Mouse (Mus musculus): ENCODE results near the gene Galnt11.

DNA sequence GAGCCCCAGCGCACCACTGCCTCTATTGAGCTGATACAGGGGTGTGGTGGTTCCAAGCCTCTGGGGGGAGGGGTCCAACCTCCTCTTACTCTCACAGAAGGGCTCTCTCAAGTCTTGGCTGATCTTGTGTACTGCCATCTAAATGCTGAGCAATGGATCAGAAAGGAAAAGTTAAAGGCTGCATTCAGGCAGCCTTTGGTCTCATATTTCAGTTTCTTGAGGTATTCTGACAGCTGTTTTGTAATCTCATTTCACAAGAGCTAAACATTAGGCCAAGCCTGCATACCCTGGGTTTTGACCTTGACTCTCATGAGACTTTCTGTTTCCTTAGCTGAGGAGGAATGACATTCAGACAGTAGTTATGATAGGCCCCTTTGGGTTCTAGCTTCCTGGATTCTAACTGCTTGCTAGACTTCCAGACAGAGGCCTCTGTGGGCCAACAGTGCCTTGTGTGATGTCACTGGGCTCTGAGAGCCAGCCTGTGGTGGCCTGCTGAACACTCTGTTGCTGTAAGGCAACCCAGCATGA is 40.6 kb upstream of the Galnt11 start, which contains the start of gene Galntl5:
- TF ChIP-seq ZNF384 (IDR thresholded peaks at IDR 0.05; ENCODE audit: low read depth, low read length) = no peak
- TF ChIP-seq ZC3H11A (IDR thresholded peaks at IDR 0.05; ENCODE audit: borderline replicate concordance, low read depth, low read length) = no peak

Measured in ES-E14 (cell line).